Mouse (Mus musculus) neural tube, embryonic 11.5 days (tissue): ENCODE measurements at regions not wholly inside any gene's neighbourhood (a gene's known extent, or its start where the extent isn't known, plus 50 kb on each side); places are given as distances from the start of the nearest gene placed in this dataset.
"Not testable (repeated sequence)": the region's sequence is repeated elsewhere in the genome, so short reads cannot be mapped to it uniquely, and the experiment has no call there.

Experiments
- ATAC-seq: fragments of 200-750 bp; cut with Nextera tagmentation; 2 replicates; pipeline ENCODE4 v1.8.0; 2017; ENCODE audit warnings: moderate number of reproducible peaks, mild to moderate bottlenecking, moderate TSS enrichment, moderate library complexity; ENCODE audit not compliant: insufficient read depth, low FRiP score, low TSS enrichment
- DNase-seq: peaks from one replicate; pipeline ENCODE4 v3.0.0-alpha.2; 2015; ENCODE audit warnings: low spot score
- H3K27ac ChIP-seq: fragments of 300-500 bp; sonication (generic); 2 replicates; pipeline ENCODE4 v1.5.1; 2014; ENCODE audit warnings: low read depth, mild to moderate bottlenecking, low read length
- H3K27me3 ChIP-seq: fragments of 300-500 bp; sonication (generic); 2 replicates; pipeline ENCODE4 v1.6.1; 2014; ENCODE audit warnings: mild to moderate bottlenecking, low read length, mixed read lengths; ENCODE audit not compliant: control insufficient read depth, insufficient read depth
- H3K36me3 ChIP-seq: fragments of 300-500 bp; sonication (generic); 2 replicates; pipeline ENCODE4 v1.6.1; 2014; ENCODE audit warnings: mild to moderate bottlenecking, low read length, moderate library complexity, mixed read lengths; ENCODE audit not compliant: control insufficient read depth, insufficient read depth
- H3K4me1 ChIP-seq: fragments of 300-500 bp; sonication (generic); 2 replicates; pipeline ENCODE4 v1.6.1; 2014; ENCODE audit warnings: low read length, mixed read lengths; ENCODE audit not compliant: control insufficient read depth, insufficient read depth
- H3K4me2 ChIP-seq: fragments of 300-500 bp; sonication (generic); 2 replicates; pipeline ENCODE4 v1.6.1; 2014; ENCODE audit warnings: low read depth, mild to moderate bottlenecking, moderate library complexity
- H3K4me3 ChIP-seq: fragments of 300-500 bp; sonication (generic); 2 replicates; pipeline ENCODE4 v1.5.1; 2014; ENCODE audit warnings: low read depth, low read length
- H3K9ac ChIP-seq: fragments of 300-500 bp; sonication (generic); 2 replicates; pipeline ENCODE4 v1.6.1; 2014; ENCODE audit warnings: mild to moderate bottlenecking, low read length
- H3K9me3 ChIP-seq: fragments of 300-500 bp; sonication (generic); 2 replicates; pipeline ENCODE4 v1.6.1; 2016; ENCODE audit warnings: low read length; ENCODE audit not compliant: control insufficient read depth
- WGBS: fragments of 180-500 bp; shearing (Covaris S2); extraction: QIAGEN DNeasy Blood & Tissue Kit; methylation state at CpG from one replicate; pipeline ENCODE4 v1.1.7; 2014; 5-methylcytosine and 5-hydroxymethylcytosine counted together

GRCm38 (mm10) chr19:51355701-51356100 lies 677.3 kb upstream of the Sorcs1 start:
- Histone ChIP-seq H3K4me2 (no peak overlapping the region), H3K4me3 (no peak overlapping the region), H3K27ac (no peak overlapping the region), H3K27me3 (no peaks in the 10 kb centered on the region), H3K9ac (no peak overlapping the region), H3K36me3 (no peaks in the 10 kb centered on the region), H3K9me3 (no peaks in the 10 kb centered on the region), H3K4me1 (no peaks in the 10 kb centered on the region)
- no peak for DNase-seq
- 83% methylated on average over 1 of the region's 1 CpGs for WGBS
- ATAC-seq: no peak

DNA sequence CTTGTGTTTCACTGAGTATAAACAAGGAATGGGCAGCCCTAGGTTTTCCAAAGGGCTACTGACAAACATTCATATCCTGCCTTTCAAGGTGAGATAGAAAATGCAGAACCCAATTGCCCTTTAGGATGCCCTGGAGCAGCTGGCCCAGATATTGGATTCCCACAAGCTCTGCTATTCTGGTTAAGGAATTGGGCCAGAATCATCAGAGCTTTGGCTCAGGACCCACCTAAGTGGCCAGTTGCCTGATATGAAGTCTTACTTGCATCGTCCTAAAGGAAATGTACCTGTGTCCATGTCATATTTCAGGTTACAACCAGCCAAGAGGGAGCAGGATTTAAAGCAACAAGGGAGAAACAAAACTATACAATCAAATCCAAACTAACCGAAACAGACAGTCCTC lies 662.0 kb upstream of the Sorcs1 start:
- Histone ChIP-seq H3K4me1 (no peaks in the 10 kb centered on the region), H3K27ac (no peak overlapping the region), H3K4me2 (no peak overlapping the region), H3K4me3 (no peak overlapping the region), H3K27me3 (no peaks in the 10 kb centered on the region), H3K9me3 (no peaks in the 10 kb centered on the region), H3K36me3 (no peaks in the 10 kb centered on the region), H3K9ac (no peak overlapping the region)
- ATAC-seq (no peak), DNase-seq (no peak)
- 88% methylated on average over 2 of the region's 2 CpGs for WGBS

GRCm38 (mm10) chr19:51330010-51330409 lies 651.6 kb upstream of the Sorcs1 start:
- ATAC-seq: no peak
- no peaks in the 10 kb centered on the region for H3K27me3 ChIP-seq
- no peak overlapping the region for H3K4me2 ChIP-seq
- H3K4me1 ChIP-seq: no peaks in the 10 kb centered on the region
- H3K4me3 ChIP-seq: no peak overlapping the region
- no peaks in the 10 kb centered on the region for H3K36me3 ChIP-seq
- H3K27ac ChIP-seq: no peak overlapping the region
- 63% methylated on average over 2 of the region's 2 CpGs for WGBS
- no peak for DNase-seq
- no peak overlapping the region for H3K9ac ChIP-seq
- no peaks in the 10 kb centered on the region for H3K9me3 ChIP-seq

- DNase-seq: no peak
- ATAC-seq: no peak
- no peaks in the 10 kb centered on the region for H3K36me3 ChIP-seq
Observed at GRCm38 (mm10) chr19:51303708-51304107, 625.3 kb upstream of the Sorcs1 start.

DNA sequence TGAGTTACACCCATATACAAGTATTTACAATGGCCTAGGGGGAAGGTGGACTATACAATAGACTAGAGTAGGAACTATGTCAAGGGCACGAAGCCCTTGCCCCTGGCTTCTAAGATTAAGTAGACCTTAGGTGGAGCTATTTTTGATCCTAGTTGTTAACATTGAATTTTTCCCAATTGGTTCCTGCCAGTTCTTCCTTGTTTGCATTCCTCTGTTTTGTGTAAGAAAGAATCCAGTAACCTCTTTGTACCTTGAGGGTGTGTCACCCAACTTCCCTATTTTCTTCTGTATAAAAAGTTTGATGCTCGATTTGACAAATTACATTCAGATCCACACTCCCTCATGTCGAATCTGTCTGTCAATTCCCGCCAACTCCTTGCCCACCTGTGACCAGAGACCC lies 618.2 kb upstream of the Sorcs1 start:
- not testable (repeated sequence) for ATAC-seq, H3K4me2 ChIP-seq, H3K9ac ChIP-seq, H3K4me3 ChIP-seq, H3K9me3 ChIP-seq, DNase-seq, H3K27me3 ChIP-seq, H3K4me1 ChIP-seq, H3K27ac ChIP-seq, H3K36me3 ChIP-seq
- WGBS: 92% methylated on average over 4 of the region's 4 CpGs

More at GRCm38 (mm10) chr19:51303708-51304107, 625.3 kb upstream of the Sorcs1 start:
- no peak overlapping the region for H3K4me2 ChIP-seq
- H3K9me3 ChIP-seq: no peaks in the 10 kb centered on the region
- WGBS: 82% methylated on average over 3 of the region's 3 CpGs
- H3K27me3 ChIP-seq: no peaks in the 10 kb centered on the region
- H3K4me3 ChIP-seq: no peak overlapping the region
- H3K4me1 ChIP-seq: no peaks in the 10 kb centered on the region
- H3K9ac ChIP-seq: no peak overlapping the region
- H3K27ac ChIP-seq: no peak overlapping the region

GRCm38 (mm10) chr19:51268978-51269556 lies 590.6 kb upstream of the Sorcs1 start:
- Histone ChIP-seq H3K27ac (no peak overlapping the region), H3K36me3 (no peaks in the 10 kb centered on the region), H3K9ac (no peak overlapping the region), H3K4me1 (no peaks in the 10 kb centered on the region), H3K27me3 (no peaks in the 10 kb centered on the region), H3K9me3 (no peaks in the 10 kb centered on the region), H3K4me3 (no peak overlapping the region), H3K4me2 (no peak overlapping the region)
- DNase-seq (no peak), ATAC-seq (no peak)
- 58% methylated on average over 4 of the region's 4 CpGs for WGBS

GRCm38 (mm10) chr19:51240295-51240864 lies 561.9 kb upstream of the Sorcs1 start:
- no peaks in the 10 kb centered on the region for H3K36me3 ChIP-seq
- H3K9me3 ChIP-seq: no peaks in the 10 kb centered on the region
- ATAC-seq: no peak
- 77% methylated on average over 2 of the region's 2 CpGs for WGBS
- no peak overlapping the region for H3K4me3 ChIP-seq
- no peak overlapping the region for H3K27ac ChIP-seq
- no peak overlapping the region for H3K9ac ChIP-seq
- H3K4me1 ChIP-seq: no peaks in the 10 kb centered on the region
- no peak for DNase-seq
- H3K4me2 ChIP-seq: no peak overlapping the region
- H3K27me3 ChIP-seq: no peaks in the 10 kb centered on the region

GRCm38 (mm10) chr19:51238181-51238523 lies 559.7 kb upstream of the Sorcs1 start:
- Histone ChIP-seq H3K9me3 (no peaks in the 10 kb centered on the region), H3K27ac (no peak overlapping the region), H3K4me2 (no peak overlapping the region), H3K4me3 (no peak overlapping the region), H3K4me1 (no peaks in the 10 kb centered on the region), H3K9ac (no peak overlapping the region), H3K36me3 (no peaks in the 10 kb centered on the region), H3K27me3 (no peaks in the 10 kb centered on the region)
- ATAC-seq (no peak), DNase-seq (no peak)

GRCm38 (mm10) chr19:51237509-51238180 lies 559.2 kb upstream of the Sorcs1 start:
- H3K4me2 ChIP-seq: no peak overlapping the region
- WGBS: 75% methylated on average over 1 of the region's 1 CpGs
- DNase-seq: no peak

More at GRCm38 (mm10) chr19:51237509-51238180, 559.2 kb upstream of the Sorcs1 start:
- H3K27me3 ChIP-seq: no peaks in the 10 kb centered on the region
- H3K9me3 ChIP-seq: no peaks in the 10 kb centered on the region
- no peak overlapping the region for H3K4me3 ChIP-seq
- no peaks in the 10 kb centered on the region for H3K36me3 ChIP-seq
- H3K4me1 ChIP-seq: no peaks in the 10 kb centered on the region
- H3K9ac ChIP-seq: no peak overlapping the region
- H3K27ac ChIP-seq: no peak overlapping the region
- no peak for ATAC-seq
